Mouse (Mus musculus) adrenal gland, postnatal 25 days (tissue): Measurements from ENCODE around the gene Lztr1. TPM values are rescaled to one million over a fixed set of nuclear protein-coding genes. Genes with fewer than 3 reads are reported as not detected.
"Not testable (repeated sequence)": the region's sequence is repeated elsewhere in the genome, so short reads cannot be mapped to it uniquely, and the experiment has no call there.

ENCODE experiments used
- DNase-seq: peaks from one replicate; pipeline ENCODE4 v3.0.0; 2021; ENCODE audit warnings: mixed read lengths
- total RNA-seq: library from RNA; stranded (reverse); gene quantifications from 2 replicates; pipeline ENCODE4 v1.2.3, GENCODE M21; 2021

Lztr1 gene
- total RNA-seq, 1 experiment from 2014 or later: 70.0 TPM

DNA sequence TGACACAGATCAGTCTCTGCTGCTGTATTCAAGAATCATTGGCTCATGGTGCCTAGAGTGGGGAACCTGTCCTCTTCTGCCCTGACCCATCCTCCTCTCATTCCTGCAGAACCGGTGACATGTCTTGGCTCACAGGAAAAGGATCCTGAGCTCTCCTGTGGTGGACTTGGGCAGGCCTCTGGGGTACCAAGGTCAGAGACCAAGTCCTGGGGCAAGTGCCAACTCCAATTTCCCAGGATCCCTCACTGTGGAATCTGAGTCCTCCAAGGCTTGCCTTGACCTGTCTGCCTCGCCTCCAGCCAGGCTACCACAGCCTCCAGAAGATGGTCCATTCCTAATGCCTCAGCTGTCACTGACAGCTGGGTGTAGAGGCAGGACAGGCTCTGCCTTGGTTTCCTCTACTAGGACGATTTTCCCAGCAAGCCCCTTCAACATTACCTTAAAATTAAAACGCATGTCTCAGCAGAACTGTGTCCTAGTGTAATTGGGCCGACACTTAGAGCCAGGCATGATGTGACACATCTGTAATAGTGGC lies 1.4 kb upstream of the Lztr1 start:
- no peak for DNase-seq

- DNase-seq: not testable (repeated sequence)
These were observed 457 bp upstream of the Lztr1 start for GRCm38 (mm10) chr16:17508031-17508430.

DNA sequence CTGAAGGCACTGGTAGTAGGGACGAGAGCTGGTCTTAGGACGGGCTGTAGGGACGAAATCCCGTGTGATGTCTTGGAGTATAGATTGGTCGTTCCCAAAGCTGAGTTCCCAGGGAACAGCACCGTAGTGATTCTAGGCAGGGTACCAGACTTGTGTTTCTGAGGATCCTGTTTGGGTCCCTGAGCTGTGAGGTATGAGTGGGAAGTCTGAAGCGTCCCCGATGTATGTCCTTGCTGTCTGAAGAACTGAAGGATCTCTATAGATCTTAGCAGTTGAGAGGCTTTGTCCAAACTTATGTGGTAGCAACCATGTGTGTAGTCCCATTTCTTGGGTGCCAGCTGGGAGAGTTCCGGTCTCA lies 731 bp downstream of the Lztr1 start:
- DNase-seq: no peak

GRCm38 (mm10) chr16:17510143-17510542 lies 1.7 kb downstream of the Lztr1 start:
- DNase-seq: no peak

DNA sequence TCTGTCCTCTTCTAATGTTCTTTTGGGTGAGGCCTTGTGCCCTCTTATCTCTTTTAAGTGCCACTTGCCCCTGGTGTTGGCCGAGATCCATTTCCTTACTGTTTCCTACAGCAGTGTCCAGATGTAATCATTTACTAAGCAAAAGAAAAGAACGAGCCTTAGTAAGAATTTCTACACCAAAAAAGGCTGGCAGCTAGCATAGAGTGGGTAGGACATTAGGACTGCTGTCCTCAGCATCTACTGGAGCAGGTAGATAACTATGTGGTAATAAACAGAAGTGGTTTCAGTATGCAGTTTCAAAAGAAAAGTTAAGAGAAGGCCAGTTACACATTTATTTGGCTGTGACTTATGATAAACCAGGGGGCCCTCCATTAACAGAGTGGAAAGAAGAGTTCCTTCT lies 2.2 kb downstream of the Lztr1 start:
- no peak for DNase-seq

DNA sequence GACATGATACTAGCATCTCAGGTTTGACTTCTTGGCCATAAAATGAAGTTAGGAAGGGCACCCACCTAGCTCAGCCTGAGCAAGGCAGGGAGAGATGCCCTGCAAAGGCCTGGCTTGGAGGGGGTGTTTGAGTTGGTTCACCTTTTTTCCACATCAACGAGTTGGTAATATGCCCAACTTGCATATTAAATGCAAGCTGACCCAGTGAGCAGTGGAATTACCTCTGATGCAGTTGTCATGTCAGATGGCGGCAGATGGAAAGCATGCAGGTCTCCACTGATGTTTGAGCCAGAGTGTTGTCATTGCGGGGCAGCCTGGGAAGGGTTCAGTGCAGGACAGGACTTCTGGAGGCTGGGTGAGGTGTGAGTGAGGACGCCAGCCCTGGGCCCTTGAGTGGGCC lies 2.9 kb downstream of the Lztr1 start:
- no peak for DNase-seq

- no peak for DNase-seq
These were observed 10.4 kb downstream of the Lztr1 start for GRCm38 (mm10) chr16:17518910-17519309.

DNA sequence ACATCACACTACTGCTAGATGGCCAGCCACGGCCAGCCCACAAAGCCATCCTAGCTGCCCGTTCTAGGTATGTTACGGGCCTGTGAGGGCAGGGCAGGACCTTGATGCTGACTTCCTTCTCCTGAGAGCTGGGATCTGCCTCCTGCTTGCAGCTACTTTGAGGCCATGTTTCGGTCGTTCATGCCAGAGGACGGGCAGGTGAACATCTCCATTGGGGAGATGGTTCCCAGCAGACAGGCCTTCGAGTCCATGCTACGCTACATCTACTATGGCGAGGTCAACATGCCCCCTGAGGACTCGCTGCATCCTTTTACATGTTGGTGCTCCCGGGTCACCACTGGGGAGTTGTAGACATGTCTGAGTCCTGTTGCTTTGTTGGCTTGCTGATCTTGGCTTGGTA lies 15.7 kb downstream of the Lztr1 start:
- DNase-seq: no peak

DNA sequence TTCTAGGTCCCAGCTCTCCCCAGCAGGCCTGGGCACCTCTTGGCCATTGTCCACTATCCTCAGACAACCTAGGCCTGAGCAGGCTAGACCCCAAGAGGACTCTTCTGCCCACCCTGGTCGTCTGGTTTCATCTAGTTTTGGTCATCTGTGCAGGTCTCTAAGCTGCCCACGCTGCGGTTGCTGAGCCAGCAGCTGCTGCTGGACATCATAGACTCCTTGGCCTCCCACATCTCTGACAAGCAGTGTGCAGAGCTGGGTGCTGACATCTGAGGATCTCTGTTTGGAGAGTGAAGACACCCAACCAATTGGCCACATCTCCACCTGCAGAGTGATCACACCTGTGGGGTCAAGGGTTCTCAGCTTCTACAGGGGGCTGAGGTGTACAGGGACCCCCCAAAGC lies 17.0 kb downstream of the Lztr1 start:
- no peak for DNase-seq

- no peak for DNase-seq
These were observed 17.7 kb downstream of the Lztr1 start for GRCm38 (mm10) chr16:17526223-17526622.

DNA sequence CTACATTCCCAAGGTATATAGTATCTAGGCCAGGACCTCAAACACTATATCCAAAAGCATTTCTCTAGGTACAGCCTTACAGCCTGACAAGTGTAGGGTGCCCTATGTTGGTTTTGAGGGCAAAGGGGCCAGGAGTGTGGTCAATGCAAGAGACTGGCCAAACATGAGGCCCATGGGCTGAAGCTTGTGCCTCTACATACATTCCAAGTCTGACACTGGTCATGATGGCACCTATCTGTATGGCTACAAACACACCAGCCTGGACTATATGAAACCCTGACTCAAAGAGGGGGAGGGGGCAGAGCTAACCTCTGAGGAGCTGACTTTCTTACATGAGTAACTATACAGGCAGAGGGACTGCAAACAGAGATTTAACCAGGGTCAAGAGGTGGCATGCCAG lies 19.1 kb downstream of the Lztr1 start:
- DNase-seq: no peak

GRCm38 (mm10) chr16:17528276-17528675 lies 19.8 kb downstream of the Lztr1 start:
- no peak for DNase-seq

GRCm38 (mm10) chr16:17529981-17530586 lies 21.6 kb downstream of the Lztr1 start:
- DNase-seq: no peak

DNA sequence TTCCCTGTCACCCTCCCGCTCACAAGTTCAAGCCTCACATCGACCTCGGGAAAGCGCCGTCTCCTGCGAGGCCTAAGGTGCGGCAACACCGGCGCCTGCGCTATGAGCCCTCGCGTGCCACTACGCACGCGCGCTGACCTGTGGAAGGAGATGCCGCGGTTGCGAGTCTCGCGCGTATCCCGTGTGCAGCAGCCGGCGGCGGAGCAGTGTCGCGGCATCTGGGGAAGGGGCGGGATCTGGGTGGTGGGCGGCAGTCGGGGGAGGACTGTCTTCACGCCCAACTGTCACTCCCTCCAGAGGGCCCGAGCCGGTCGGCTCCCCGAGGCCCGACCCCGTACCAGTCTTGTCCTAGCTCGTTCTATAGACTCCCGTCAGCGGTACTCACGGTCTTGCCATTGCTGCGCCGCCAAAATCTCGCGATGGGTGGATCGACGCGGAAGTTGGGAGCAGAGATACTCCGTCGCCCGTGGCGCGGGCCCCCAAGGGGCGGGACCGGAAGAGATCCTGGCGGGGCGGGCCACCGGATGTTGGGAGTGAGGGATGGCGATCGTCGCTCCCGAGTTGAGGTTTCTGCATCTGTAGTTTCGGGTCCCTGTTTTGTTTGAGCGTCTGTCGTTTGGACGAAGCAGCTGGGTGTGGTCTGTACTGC lies 22.3 kb downstream of the Lztr1 start, which contains the start of gene Thap7:
Thap7 (minus strand) TSS at position 497 of the 649 bp plus-strand sequence.
- DNase-seq: peak; percentile 98

GRCm38 (mm10) chr16:17532271-17532670 lies 23.8 kb downstream of the Lztr1 start:
- DNase-seq: no peak

DNA sequence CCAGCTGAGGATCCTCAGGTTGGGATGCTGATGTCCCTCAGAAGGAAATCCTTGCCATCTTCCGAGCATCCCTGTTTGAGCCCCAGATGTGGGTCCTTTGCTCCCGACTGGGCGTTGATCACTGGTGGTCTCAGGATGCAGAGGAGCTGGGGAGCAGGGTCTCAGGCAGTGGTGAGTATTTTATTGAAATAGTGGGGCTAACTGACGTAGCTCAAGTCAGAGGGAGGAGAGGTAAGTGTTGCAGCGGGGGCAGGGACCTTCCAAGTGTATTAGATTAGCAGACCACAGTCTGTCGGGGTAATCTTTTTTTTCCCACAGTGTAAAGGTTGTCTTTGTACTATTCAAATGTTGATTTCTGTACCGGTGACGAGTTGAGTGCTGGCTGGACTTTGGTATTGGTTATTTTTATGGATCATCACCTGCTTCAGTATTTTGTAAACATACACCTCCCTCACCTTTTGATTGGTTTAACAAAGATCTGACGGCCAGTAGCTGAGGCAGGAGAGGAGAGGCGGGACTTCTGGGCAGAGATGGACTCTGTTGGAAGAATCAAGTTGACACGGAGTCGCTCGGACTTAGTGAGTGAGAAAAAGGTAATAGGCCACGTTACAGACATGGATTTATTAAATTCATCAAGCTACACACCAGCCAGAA lies 24.3 kb downstream of the Lztr1 start:
- DNase-seq: no peak

GRCm38 (mm10) chr16:17536584-17536983 lies 28.1 kb downstream of the Lztr1 start:
- DNase-seq: no peak

DNA sequence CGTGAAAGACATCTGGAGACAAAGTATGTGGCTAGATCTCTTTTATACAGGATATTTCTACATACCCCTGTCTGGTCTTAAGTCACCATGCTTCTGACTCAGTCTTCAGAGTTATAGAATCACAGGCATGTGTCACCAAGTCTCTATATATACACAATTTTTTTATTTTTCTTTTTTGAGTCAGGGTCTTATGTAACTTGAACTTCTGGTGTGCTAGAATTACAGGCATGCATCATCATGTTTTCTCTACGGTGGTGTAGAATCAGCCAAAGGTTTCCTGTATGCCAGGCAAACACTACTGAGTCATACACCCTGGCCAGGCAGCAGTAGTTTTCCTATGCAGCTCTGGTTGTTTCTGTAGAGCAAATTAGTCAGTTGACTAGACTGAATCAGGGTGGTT lies 34.1 kb downstream of the Lztr1 start:
- no peak for DNase-seq

DNA sequence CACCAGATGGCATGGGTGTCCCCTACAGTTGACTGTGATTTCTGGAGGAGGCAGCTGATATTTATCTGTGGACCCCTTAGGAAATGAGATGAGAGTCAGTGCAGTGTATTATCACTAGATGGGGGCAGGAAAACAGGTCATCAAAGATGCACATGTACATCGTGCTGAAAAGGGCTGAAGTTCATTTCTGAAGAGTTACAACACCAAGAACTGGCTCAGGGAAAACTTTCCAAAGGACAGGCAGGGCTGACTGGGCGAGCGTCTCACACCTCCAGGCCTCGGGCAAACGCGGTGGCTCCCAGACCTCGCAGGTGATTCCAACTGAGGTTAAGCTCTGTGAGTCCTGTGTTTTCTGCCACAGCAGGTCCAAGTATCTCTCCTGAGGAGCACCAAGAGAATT lies 44.3 kb downstream of the Lztr1 start:
- no peak for DNase-seq

DNA sequence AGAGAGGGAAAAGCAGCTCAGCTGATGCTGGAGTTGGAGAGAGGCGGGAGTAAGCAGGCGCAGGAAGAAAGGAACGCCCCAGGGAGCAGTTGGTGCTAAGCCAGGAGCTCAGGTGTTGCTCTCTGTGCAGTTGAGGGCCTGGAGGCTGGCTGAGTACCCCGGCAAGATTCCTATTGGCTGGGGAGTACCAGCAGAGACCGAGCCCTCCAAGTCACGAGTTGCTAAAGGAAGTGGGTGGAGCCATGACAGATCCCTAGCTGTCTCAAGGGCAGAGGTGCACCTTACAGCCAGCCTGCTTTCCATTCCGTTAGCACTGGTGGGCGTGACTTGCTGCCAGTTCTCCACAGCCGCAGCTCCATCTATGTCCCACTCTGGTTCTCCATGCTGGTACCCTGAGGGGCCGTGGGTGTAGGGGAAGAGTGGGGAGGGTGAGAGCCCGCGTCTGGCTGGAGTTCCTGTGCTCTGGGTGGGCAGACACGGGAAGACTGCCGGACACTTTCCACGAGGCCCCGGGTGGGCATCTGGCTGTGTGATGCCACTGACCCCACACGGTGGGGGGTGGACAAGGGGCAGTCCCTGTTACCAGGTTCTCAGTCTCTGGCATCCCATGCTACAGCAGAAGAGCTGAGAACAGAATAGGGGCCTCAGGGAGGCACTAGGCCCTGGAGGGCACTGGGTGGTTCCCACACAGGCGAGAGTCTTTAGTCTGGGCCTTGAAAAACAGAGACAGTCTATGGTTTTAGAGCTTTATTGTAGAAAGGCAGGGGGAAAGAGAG lies 45.6 kb downstream of the Lztr1 start:
- peak; percentile 19 for DNase-seq

GRCm38 (mm10) chr16:17554702-17555101 lies 46.2 kb downstream of the Lztr1 start:
- not testable (repeated sequence) for DNase-seq

DNA sequence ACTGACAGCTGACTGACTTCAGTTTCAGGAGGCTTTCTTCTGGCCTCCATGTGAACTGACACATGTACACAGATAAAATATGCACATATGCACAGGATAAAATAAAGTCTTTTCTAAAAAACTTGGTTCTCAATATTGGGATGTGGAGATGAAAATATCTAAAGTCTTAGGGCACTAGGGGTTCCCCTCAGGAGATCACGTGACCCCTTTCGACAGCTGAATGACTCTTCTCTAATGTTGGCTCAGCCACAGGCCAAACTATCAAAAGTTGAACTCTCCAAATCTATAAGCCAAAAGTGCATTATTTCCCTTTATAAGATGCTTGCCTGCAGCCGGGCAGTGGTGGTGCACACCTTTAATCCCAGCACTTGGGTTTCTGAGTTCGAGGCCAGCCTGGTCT lies 47.7 kb downstream of the Lztr1 start:
- no peak for DNase-seq

GRCm38 (mm10) chr16:17556907-17557306 lies 48.4 kb downstream of the Lztr1 start:
- DNase-seq: no peak
